Mouse (Mus musculus) cortical plate, adult 2 months (tissue): ENCODE measurements around the gene Vmn1r225.

Source experiments
- CTCF ChIP-seq: fragments of 200-500 bp; IDR thresholded peaks from 2 replicates; pipeline ENCODE4 v1.5.1; 2011; ENCODE audit warnings: mild to moderate bottlenecking, control low read depth, low read length; ENCODE audit not compliant: insufficient read depth; ENCODE audit errors: extremely low read depth
- POLR2A ChIP-seq: fragments of 200-500 bp; IDR thresholded peaks from 2 replicates; pipeline ENCODE4 v1.6.1; 2011; ENCODE audit warnings: mild to moderate bottlenecking, low read length, control low read depth; ENCODE audit not compliant: insufficient read depth; ENCODE audit errors: extremely low read depth

DNA sequence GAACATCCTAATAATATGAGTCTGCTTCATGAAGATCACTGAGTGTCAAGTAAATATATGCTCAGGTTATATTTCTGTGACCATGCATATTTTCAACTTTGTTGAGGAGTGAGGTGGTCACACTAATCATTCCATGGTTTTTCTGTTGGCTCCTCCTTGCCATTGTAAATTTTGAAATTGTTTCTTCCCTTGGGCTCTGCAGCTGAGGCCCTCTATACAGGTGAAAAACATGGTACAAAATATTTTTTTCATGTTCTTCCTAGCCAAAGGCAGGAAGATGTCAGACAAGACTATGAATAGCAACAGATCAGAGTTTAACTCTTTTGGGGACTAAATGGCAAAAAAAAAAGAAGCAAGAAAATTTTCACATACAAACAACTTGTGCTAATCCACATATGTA, 16.7 kb upstream of the Vmn1r225 start, which contains the start of gene Vmn2r108:
- TF ChIP-seq POLR2A (no peak), CTCF (no peak)
